Mouse (Mus musculus): ENCODE results near the gene Lypd3. TPM values are rescaled to one million over a fixed set of nuclear protein-coding genes. Genes with fewer than 3 reads are reported as not detected.

The Lypd3 gene
- total and polyA plus RNA-seq, 3 experiments, result not detected

GRCm38 (mm10) chr7:24593621-24594308 lies 42.6 kb upstream of the Lypd3 start:
- Histone ChIP-seq H3K4me1 (ENCODE audit: control insufficient read depth in 1 of 2, insufficient read depth in 2 of 2, low read length in 2 of 2) (peaks cover 2 to 21% of the 10 kb centered on the region in 2 experiments; a peak in 3 of 4 replicates), H3K36me3 (ENCODE audit: control insufficient read depth in 1 of 2, insufficient read depth in 2 of 2, low read length in 2 of 2) (peaks cover 0 to 13% of the 10 kb centered on the region in 2 experiments; a peak in 2 of 4 replicates), H3K4me3 (ENCODE audit: control insufficient read depth in 1 of 2, insufficient read depth in 1 of 2, low read depth in 2 of 2, low read length in 2 of 2) (peak overlapping the region; percentile 51 to 68), H3K27ac (ENCODE audit: control insufficient read depth, low read depth, low read length) (peak overlapping the region; percentile 40), H3K79me2 (ENCODE audit: control insufficient read depth, insufficient read depth, low read length, poor library complexity) (peaks cover 5% of the 10 kb centered on the region), H3K9me3 (replicated peaks; ENCODE audit: insufficient read depth, low read length) (no peaks in the 10 kb centered on the region), H3K27me3 (ENCODE audit: control insufficient read depth in 1 of 2, insufficient read depth in 2 of 2, low read length in 2 of 2) (no peaks in the 10 kb centered on the region), H3K9ac (ENCODE audit: control insufficient read depth, low read depth, low read length, poor library complexity, severe bottlenecking) (peak overlapping the region; percentile 76)
- peak; percentile 85 for DNase-seq (ENCODE audit: low read depth, low spot score)
- TF ChIP-seq SIN3A (IDR thresholded peaks at IDR 0.05; ENCODE audit: low read length) (peak; percentile 77), GATA1 (IDR thresholded peaks at IDR 0.05; ENCODE audit: low read depth, low read length) (no peak), MXI1 (IDR thresholded peaks at IDR 0.05; ENCODE audit: low read depth, low read length) (no peak; the same call in 1 of the 2 replicates), TCF12 (IDR thresholded peaks at IDR 0.05; ENCODE audit: low read depth, low read length) (peak; percentile 56; the same call in 1 of the 2 replicates), JUND (IDR thresholded peaks at IDR 0.05; ENCODE audit: low read depth, low read length) (no peak), POLR2AphosphoS2 (IDR thresholded peaks at IDR 0.05; ENCODE audit: low read length) (peak; percentile 74; the same call in 1 of the 2 replicates), ZMIZ1 (IDR thresholded peaks at IDR 0.05; ENCODE audit: low read depth, low read length) (peak; percentile 41; the same call in 1 of the 2 replicates), HCFC1 (IDR thresholded peaks at IDR 0.05; ENCODE audit: low read depth, low read length) (peak; percentile 73), E2F4 (IDR thresholded peaks at IDR 0.05; ENCODE audit: borderline replicate concordance, low read depth, low read length) (no peak), MAFK (IDR thresholded peaks at IDR 0.05; ENCODE audit: borderline replicate concordance, low read depth, low read length) (no peak), MEF2A (IDR thresholded peaks at IDR 0.05; ENCODE audit: extremely low read depth, insufficient replicate concordance, low read depth, low read length, poor library complexity, severe bottlenecking) (no peak), CHD2 (IDR thresholded peaks at IDR 0.05; ENCODE audit: low read length) (no peak), EP300 (IDR thresholded peaks at IDR 0.05; ENCODE audit: low read depth in 1 of 2, low read length in 2 of 2) (no peak), ETS1 (IDR thresholded peaks at IDR 0.05; ENCODE audit: low read depth, low read length) (no peak), MAX (IDR thresholded peaks at IDR 0.05; ENCODE audit: low read length) (peak; percentile 57; the same call in 1 of the 2 replicates), ZNF384 (IDR thresholded peaks at IDR 0.05; ENCODE audit: low read depth, low read length) (no peak), KAT2A (conservative IDR thresholded peaks at IDR 0.05; ENCODE audit: low read depth, low read length) (no peak), POLR2AphosphoS5 (IDR thresholded peaks at IDR 0.05; ENCODE audit: borderline replicate concordance, low read depth, low read length) (no peak), BHLHE40 (IDR thresholded peaks at IDR 0.05; ENCODE audit: borderline replicate concordance, low read depth, low read length) (no peak), RCOR1 (IDR thresholded peaks at IDR 0.05; ENCODE audit: low read depth, low read length) (no peak), UBTF (IDR thresholded peaks at IDR 0.05; ENCODE audit: borderline replicate concordance, insufficient read depth, low read depth, low read length) (no peak), MYB (IDR thresholded peaks at IDR 0.05; ENCODE audit: low read depth, low read length) (no peak), ELF1 (IDR thresholded peaks at IDR 0.05; ENCODE audit: low read depth, low read length) (peak; percentile 47; the same call in 1 of the 2 replicates), TBP (IDR thresholded peaks at IDR 0.05; ENCODE audit: low read depth, low read length) (peak; percentile 66), TAL1 (IDR thresholded peaks at IDR 0.05; ENCODE audit: low read length) (no peak), ZKSCAN1 (IDR thresholded peaks at IDR 0.05; ENCODE audit: low read depth, low read length) (no peak), MYC (IDR thresholded peaks at IDR 0.05; ENCODE audit: low read depth, low read length) (no peak), USF2 (IDR thresholded peaks at IDR 0.05; ENCODE audit: borderline replicate concordance in 1 of 2, insufficient read depth in 1 of 2, low read depth in 1 of 2, low read length in 2 of 2) (no peak), POLR2A (IDR thresholded peaks at IDR 0.05; ENCODE audit: control insufficient read depth in 1 of 2, insufficient read depth in 1 of 2, low read depth in 1 of 2, low read length in 2 of 2, poor library complexity in 1 of 2) (peak; percentile 84 to 91), CTCF (IDR thresholded peaks at IDR 0.05 in 2 of 3, conservative IDR thresholded peaks at IDR 0.05 in 1 of 3; ENCODE audit: control insufficient read depth in 1 of 3, insufficient read depth in 1 of 3, low read depth in 2 of 3, low read length in 3 of 3, poor library complexity in 1 of 3, severe bottlenecking in 1 of 3) (no peak), SMC3 (IDR thresholded peaks at IDR 0.05; ENCODE audit: low read depth, low read length) (no peak), CHD1 (IDR thresholded peaks at IDR 0.05; ENCODE audit: low read depth, low read length) (no peak), NRF1 (IDR thresholded peaks at IDR 0.05; ENCODE audit: insufficient read depth, low read depth, low read length, poor library complexity, severe bottlenecking) (0 out of 2 replicates have a peak, but pooled peaks have one; percentile 18), GABPA (IDR thresholded peaks at IDR 0.05; ENCODE audit: low read depth, low read length) (no peak), NELFE (IDR thresholded peaks at IDR 0.05; ENCODE audit: low read depth, low read length) (peak; percentile 67), USF1 (IDR thresholded peaks at IDR 0.05; ENCODE audit: low read depth, low read length) (no peak)

Measured in MEL (cell line).